Mouse (Mus musculus) hindbrain, embryonic 16.5 days (tissue): ENCODE results near the gene Zfp771. TPM values are rescaled to one million over a fixed set of nuclear protein-coding genes. Genes with fewer than 3 reads are reported as not detected.

ENCODE experiments used
- ATAC-seq: fragments of 200-750 bp; cut with Nextera tagmentation; 2 replicates; pipeline ENCODE4 v1.8.0; 2017; ENCODE audit warnings: moderate TSS enrichment, moderate library complexity
- H3K27ac ChIP-seq: fragments of 300-500 bp; sonication (generic); 2 replicates; pipeline ENCODE4 v1.5.1; 2014; ENCODE audit warnings: low read depth, mild to moderate bottlenecking, control low read depth, low read length, moderate library complexity
- H3K27me3 ChIP-seq: fragments of 300-500 bp; sonication (generic); replicated peaks from 2 replicates; pipeline ENCODE4 v1.6.1; 2014; ENCODE audit warnings: low read length; ENCODE audit not compliant: control insufficient read depth, insufficient read depth
- H3K36me3 ChIP-seq: fragments of 300-500 bp; sonication (generic); 2 replicates; pipeline ENCODE4 v1.6.1; 2014; ENCODE audit warnings: mild to moderate bottlenecking, low read length, moderate library complexity, mixed read lengths; ENCODE audit not compliant: control insufficient read depth, insufficient read depth
- H3K4me1 ChIP-seq: fragments of 300-500 bp; sonication (generic); 2 replicates; pipeline ENCODE4 v1.6.1; 2014; ENCODE audit warnings: low read depth, low read length; ENCODE audit not compliant: control insufficient read depth, insufficient read depth
- H3K4me2 ChIP-seq: fragments of 300-500 bp; sonication (generic); 2 replicates; pipeline ENCODE4 v1.6.1; 2014; ENCODE audit warnings: mild to moderate bottlenecking, low read length, control low read depth, moderate library complexity
- H3K4me3 ChIP-seq: fragments of 300-500 bp; sonication (generic); 2 replicates; pipeline ENCODE4 v1.5.1; 2014; ENCODE audit warnings: mild to moderate bottlenecking, low read length, control low read depth, moderate library complexity
- H3K9ac ChIP-seq: fragments of 300-500 bp; sonication (generic); 2 replicates; pipeline ENCODE4 v1.6.1; 2014; ENCODE audit warnings: low read depth, mild to moderate bottlenecking, control low read depth, low read length, moderate library complexity
- H3K9me3 ChIP-seq: fragments of 300-500 bp; sonication (generic); 2 replicates; pipeline ENCODE4 v1.6.1; 2014; ENCODE audit warnings: mild to moderate bottlenecking, low read length, moderate library complexity; ENCODE audit not compliant: control insufficient read depth
- WGBS: fragments of 180-500 bp; shearing (Covaris S2); extraction: QIAGEN DNeasy Blood & Tissue Kit; methylation state at CpG from one replicate; pipeline ENCODE4 v1.1.7; 2014; 5-methylcytosine and 5-hydroxymethylcytosine counted together
- polyA plus RNA-seq: library from polyadenylated mRNA; unstranded; fragments of >200 nt; fragmentation: Nextera tagmentation; extraction: Ambion mirVana; gene quantifications from 2 replicates; pipeline ENCODE4 v1.2.1, GENCODE M21; 2015

The Zfp771 gene
- polyA plus RNA-seq, 1 experiment from 2014 or later: 82.6 TPM

DNA sequence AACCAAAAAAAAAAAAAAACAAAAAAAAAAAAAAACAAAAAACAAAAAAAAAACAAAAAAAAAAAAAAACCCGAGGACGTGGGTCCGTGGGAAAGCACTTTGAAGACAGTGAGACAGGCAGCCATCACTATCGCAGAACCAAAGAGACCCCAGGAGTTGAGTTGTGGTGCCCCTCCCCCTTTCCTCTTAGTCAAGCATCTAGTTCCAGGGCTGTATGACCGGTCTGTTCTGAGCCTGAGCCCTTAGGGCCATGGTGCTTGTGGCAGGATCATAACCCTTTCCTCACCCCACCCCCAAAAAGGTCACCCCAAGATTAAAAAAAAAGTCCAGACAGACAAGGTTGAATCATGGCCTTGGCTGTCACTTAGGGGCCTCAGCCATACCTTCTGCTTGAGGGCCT is 27.8 kb upstream of the Zfp771 start:
- 73% methylated on average over 5 of the region's 5 CpGs for WGBS
- no peaks in the 10 kb centered on the region; the same call in none of the 2 replicates for H3K4me1 ChIP-seq
- no peaks in the 10 kb centered on the region for H3K27me3 ChIP-seq
- H3K9me3 ChIP-seq: no peaks in the 10 kb centered on the region
- H3K36me3 ChIP-seq: no peaks in the 10 kb centered on the region
- H3K4me3 ChIP-seq: no peak overlapping the region
- no peak for ATAC-seq
- H3K27ac ChIP-seq: no peak overlapping the region
- no peak overlapping the region for H3K4me2 ChIP-seq
- no peak overlapping the region for H3K9ac ChIP-seq

DNA sequence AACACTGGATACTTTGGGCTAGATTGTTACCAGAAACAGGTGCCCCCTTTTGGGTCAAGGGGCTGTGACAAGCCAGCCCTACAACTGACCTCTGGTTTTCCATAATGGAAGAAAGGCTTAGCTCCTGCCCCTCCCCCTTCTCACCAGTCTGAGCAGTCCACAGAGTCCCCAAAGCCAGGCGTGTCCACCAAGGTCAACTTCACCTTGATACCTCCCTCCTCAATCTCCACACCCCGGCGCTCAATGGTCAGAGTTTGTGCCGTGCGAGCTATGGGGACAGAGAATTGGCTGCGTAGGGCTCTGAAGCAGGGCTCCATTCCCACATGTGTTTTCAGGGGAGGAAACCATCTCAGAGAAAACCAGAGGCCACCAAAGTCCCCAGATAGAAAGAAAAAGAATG is 26.6 kb upstream of the Zfp771 start:
- no peak for ATAC-seq
- H3K9ac ChIP-seq: no peak overlapping the region
- H3K36me3 ChIP-seq: no peaks in the 10 kb centered on the region
- H3K4me3 ChIP-seq: no peak overlapping the region
- no peaks in the 10 kb centered on the region for H3K27me3 ChIP-seq
- H3K9me3 ChIP-seq: no peaks in the 10 kb centered on the region
- WGBS: 90% methylated on average over 6 of the region's 6 CpGs
- no peak overlapping the region for H3K27ac ChIP-seq
- H3K4me2 ChIP-seq: no peak overlapping the region
- H3K4me1 ChIP-seq: no peaks in the 10 kb centered on the region; the same call in none of the 2 replicates

DNA sequence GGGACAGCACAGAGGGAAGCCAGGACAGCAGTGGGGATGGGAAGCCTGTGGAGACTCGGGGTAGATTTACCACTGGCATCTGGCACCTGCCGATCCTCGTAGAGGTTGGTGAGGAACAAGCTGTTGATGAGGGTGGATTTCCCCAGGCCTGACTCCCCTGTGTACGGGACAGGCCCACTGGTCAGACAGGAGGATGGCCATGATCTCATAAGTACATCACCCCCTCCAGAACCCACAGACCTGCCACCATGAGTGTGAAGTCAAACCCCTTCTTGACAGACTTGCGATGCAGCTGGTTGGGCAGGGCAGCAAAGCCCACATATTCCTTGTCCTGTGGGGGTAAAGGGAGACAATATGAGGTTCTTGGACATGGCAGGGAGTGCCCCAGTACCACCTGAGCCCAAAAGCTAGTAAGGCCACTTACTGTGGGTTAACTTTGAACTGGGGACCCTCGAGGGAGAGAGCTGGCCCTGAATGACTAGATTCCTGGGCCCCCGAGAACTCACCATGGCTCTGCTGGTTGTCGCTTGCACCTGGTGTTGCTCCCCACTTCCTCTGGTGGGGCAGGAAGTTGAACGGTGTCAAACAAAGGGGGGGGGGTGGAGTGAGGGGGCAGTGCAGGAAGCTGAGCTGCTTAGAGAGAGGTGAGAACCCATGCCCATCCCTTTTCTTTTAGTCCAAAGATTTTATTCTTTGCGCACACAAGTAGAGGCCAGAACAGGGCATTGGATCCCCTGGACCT is 26.0 kb upstream of the Zfp771 start:
- no peak overlapping the region for H3K4me2 ChIP-seq
- H3K9me3 ChIP-seq: no peaks in the 10 kb centered on the region
- no peak overlapping the region for H3K27ac ChIP-seq
- H3K4me1 ChIP-seq: no peaks in the 10 kb centered on the region; the same call in none of the 2 replicates
- H3K27me3 ChIP-seq: no peaks in the 10 kb centered on the region
- ATAC-seq: no peak
- H3K4me3 ChIP-seq: no peak overlapping the region
- 84% methylated on average over 10 of the region's 10 CpGs for WGBS
- H3K9ac ChIP-seq: no peak overlapping the region
- no peaks in the 10 kb centered on the region for H3K36me3 ChIP-seq

DNA sequence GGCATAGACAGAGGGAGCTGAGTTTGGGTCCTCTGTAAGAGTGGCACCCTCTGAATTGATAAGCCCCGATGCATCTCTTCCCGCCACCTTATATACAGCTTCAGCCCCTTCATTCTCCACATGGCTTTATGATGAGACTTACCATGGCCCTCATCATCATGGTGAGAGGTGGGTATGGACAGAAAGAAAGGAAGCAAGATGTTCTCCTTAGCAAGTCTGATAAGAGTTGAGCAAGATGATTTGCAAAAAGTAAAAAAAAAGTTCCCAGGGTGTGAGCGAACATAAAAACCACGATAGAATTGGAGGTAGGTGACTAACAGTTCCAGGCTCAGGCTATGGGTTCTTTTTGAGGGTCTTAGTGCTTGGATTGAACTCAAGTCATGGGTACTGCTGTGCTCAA is 25.4 kb upstream of the Zfp771 start:
- Histone ChIP-seq H3K27ac (no peak overlapping the region), H3K36me3 (no peaks in the 10 kb centered on the region), H3K4me3 (no peak overlapping the region), H3K9me3 (no peaks in the 10 kb centered on the region), H3K27me3 (no peaks in the 10 kb centered on the region), H3K9ac (no peak overlapping the region), H3K4me1 (no peaks in the 10 kb centered on the region; the same call in none of the 2 replicates), H3K4me2 (no peak overlapping the region)
- 93% methylated on average over 4 of the region's 4 CpGs for WGBS
- no peak for ATAC-seq

DNA sequence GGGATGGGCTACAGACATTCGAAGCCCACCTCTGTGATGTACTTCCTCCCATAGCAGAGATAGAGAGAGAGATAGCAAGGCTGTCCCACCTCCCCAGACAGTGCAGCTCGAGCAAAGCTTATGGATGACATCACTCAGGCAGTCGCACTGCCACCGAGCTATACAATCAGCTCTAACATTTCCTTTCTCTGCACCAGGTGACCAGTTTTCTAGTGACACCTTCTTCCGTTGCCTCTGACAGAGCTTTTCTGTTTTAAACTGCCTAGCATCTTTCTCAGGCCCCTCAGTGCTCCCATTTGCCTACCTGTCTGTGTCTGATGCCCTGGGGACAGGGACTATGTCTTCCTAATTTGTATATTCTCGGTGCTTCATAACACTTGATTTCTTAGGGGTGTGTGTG is 23.6 kb upstream of the Zfp771 start:
- Histone ChIP-seq H3K4me3 (no peak overlapping the region), H3K9me3 (no peaks in the 10 kb centered on the region), H3K4me1 (no peaks in the 10 kb centered on the region; the same call in 1 of the 2 replicates), H3K36me3 (no peaks in the 10 kb centered on the region), H3K4me2 (no peak overlapping the region), H3K9ac (no peak overlapping the region), H3K27me3 (no peaks in the 10 kb centered on the region), H3K27ac (no peak overlapping the region)
- no peak for ATAC-seq
- 84% methylated on average over 6 of the region's 6 CpGs for WGBS

DNA sequence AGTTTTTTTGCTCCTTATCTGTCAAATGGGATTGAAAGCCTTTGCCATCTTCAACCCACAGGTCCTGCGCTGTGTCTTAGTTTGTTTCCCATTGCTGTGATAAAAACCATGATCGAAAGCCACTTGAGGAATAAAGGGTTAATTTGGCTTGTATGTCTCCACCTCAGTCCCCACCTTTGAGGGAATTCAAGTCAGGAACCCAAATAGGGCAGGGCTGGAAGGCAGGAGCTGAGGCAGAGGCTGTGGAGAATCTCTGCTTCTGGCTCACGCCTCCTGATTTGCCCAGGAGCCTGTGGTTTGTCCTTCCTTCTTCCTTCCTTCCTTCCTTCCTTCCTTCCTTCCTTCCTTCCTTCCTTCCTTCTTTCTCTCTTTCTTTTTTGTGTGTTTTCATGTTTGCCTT is 21.0 kb upstream of the Zfp771 start:
- H3K4me3 ChIP-seq: no peak overlapping the region
- ATAC-seq: no peak
- H3K27ac ChIP-seq: no peak overlapping the region
- no peaks in the 10 kb centered on the region for H3K36me3 ChIP-seq
- H3K9ac ChIP-seq: no peak overlapping the region
- no peak overlapping the region for H3K4me2 ChIP-seq
- no peaks in the 10 kb centered on the region for H3K4me1 ChIP-seq
- 97% methylated on average over 3 of the region's 3 CpGs for WGBS
- no peaks in the 10 kb centered on the region for H3K9me3 ChIP-seq
- no peaks in the 10 kb centered on the region for H3K27me3 ChIP-seq

DNA sequence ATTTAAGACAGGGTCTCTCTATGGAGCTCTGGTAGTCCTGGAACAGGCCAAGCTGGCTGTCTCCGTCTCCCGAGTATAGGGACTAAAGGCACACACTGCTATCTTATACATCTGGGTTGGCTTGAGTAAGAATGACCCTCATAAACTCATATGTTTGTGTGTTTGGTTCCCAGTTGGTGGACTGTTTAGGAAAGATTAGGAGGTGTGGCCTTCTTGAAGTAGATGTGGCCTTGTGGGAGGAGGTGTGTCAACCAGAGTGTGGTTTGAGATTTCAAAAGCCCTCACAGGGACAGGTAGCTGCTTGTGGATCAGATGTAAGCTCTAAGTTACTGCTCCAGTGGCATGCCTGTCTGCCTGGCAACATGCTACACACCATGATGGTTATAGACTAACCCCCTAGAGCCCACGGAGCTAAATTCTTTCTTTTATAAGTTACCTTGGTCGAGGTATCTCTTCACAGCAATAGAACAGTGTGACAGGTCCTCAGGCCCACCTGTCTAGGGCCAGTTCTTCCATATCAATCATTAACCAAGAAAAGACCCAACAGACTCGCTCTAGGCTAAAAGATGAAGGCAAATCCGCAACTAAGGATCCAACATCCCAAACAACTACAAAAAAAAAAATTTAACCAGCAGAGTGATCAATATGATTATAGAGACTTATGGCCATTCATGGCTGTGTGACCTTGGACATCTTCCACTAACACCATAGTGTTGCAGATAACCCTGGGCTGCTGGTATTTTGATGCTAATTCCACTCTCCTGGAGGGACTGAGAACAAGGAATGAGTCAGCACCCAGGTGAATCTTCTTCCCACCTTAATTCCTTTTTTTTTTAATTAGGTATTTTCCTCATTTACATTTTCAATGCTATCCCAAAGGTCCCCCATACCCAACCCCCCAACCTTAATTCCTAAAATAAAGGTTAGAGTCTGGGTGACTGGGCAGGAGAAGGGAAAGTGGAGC is 20.3 kb upstream of the Zfp771 start:
- Histone ChIP-seq H3K27ac (no peak overlapping the region), H3K27me3 (no peaks in the 10 kb centered on the region), H3K4me1 (no peaks in the 10 kb centered on the region), H3K9ac (no peak overlapping the region), H3K9me3 (no peaks in the 10 kb centered on the region), H3K4me2 (no peak overlapping the region), H3K36me3 (no peaks in the 10 kb centered on the region), H3K4me3 (no peak overlapping the region)
- no peak for ATAC-seq
- 86% methylated on average over 6 of the region's 6 CpGs for WGBS

DNA sequence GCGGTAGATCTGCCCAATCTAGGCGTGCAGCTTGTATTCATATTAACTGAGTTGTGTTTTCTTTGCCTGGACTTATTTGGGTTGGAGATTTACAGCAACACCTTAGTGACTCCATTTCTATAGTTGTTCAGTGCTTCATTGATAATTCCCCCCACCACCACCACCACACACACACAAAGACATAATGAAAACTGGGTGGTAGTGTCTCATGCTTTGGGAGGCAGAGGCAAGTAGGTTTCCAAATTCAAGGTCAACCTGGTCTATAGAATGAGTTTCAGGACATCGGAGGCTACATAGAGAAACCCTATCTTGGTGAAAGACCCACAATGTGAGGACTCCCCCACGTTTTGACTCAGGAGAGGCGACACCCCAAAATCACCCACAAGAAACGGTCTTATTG is 19.5 kb upstream of the Zfp771 start:
- Histone ChIP-seq H3K36me3 (no peaks in the 10 kb centered on the region), H3K9ac (no peak overlapping the region), H3K9me3 (no peaks in the 10 kb centered on the region), H3K4me2 (no peak overlapping the region), H3K4me1 (no peaks in the 10 kb centered on the region), H3K27me3 (no peaks in the 10 kb centered on the region), H3K27ac (no peak overlapping the region), H3K4me3 (no peak overlapping the region)
- WGBS: 86% methylated on average over 6 of the region's 6 CpGs
- ATAC-seq: no peak
